Mouse (Mus musculus): ENCODE measurements around the gene Gm10322.

DNA sequence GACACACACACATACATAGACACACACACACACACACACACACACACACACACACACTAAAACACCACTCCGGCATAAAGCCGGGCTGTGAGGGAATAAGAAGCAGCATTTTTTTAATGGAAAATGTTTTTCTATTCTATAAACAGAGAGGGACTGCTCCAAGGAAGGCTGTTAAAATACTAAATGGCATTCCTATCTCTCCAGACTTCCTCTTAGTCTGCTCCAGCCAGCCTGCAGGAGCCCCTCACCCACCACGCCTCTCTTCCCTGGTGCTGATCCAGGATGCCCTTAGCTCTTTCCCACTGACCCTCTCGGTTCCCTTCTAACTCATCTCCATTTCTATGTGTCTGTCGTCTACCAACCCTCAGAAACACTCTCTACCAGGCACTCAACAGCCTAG, 43.9 kb upstream of the Gm10322 start:
- TF ChIP-seq CTCF (IDR thresholded peaks at IDR 0.05; ENCODE audit: control insufficient read depth, insufficient read depth, insufficient read length) (no peak), USF1 (IDR thresholded peaks at IDR 0.05; ENCODE audit: low read depth) (no peak), MYOG (IDR thresholded peaks at IDR 0.05; ENCODE audit: control insufficient read depth, extremely low read depth, insufficient read length) (no peak), MAX (IDR thresholded peaks at IDR 0.05) (no peak), CEBPB (IDR thresholded peaks at IDR 0.05; ENCODE audit: low read depth) (no peak), MYOD1 (IDR thresholded peaks at IDR 0.05; ENCODE audit: control insufficient read depth, insufficient read length, low read depth) (no peak)

All from C2C12 (cell line).